8 mouse cellular contexts compared by ENCODE assay signal in the genomic region with DNA sequence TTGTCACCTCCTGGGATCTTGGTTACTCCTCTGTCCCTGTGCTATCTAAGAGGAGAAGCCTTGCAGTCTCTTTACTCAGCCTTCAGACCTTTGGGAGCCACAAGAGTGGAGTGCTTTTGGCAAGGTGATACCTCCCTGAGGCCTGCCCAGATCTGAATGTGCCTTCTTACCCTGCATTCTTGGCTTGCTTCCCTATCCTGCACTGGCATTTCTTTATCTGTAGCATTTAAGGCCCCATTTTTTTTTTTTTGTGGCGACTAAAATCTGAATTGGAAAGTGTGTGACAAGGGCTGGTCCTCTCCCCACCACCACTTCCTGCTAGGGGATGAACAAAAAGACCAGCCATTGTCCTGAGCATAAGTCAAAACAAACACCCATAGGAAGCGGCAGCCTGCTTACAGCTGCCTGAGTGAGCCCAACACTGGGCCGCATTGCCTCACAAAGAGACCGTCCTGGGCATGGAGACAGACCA.
DNase-seq lines count a peak whose midpoint lies in the region; ATAC-seq lines count a peak whose summit lies in the region.

No protein-coding gene starts in this region.

- peaks cover 16% of the 10 kb centered on the region; the same call in 1 of the 2 replicates for H3K4me1 ChIP-seq in neural tube, embryonic 11.5 days (ENCODE audit: control insufficient read depth, insufficient read depth, low read length)
- peaks cover 55% of the 10 kb centered on the region for H3K4me1 ChIP-seq in forebrain, embryonic 12.5 days
- peaks cover 56% of the 10 kb centered on the region for H3K4me1 ChIP-seq in hindbrain, embryonic 15.5 days (replicated peaks)
- peaks cover 17% of the 10 kb centered on the region for H3K4me1 ChIP-seq in liver, embryonic 16.5 days (ENCODE audit: control insufficient read depth, low read depth, low read length)

- H3K4me3 ChIP-seq in neural tube, embryonic 11.5 days (ENCODE audit: low read depth, low read length): no peak overlapping the region
- H3K4me3 ChIP-seq in forebrain, embryonic 12.5 days (replicated peaks): no peak overlapping the region
- H3K4me3 ChIP-seq in hindbrain, embryonic 15.5 days: no peak overlapping the region
- H3K4me3 ChIP-seq in liver, embryonic 16.5 days (ENCODE audit: low read depth, low read length): no peak overlapping the region

- 27% methylated on average over 4 of the region's 4 CpGs for WGBS in neural tube, embryonic 11.5 days
- 7% methylated on average over 4 of the region's 4 CpGs for WGBS in forebrain, embryonic 12.5 days
- WGBS in hindbrain, embryonic 15.5 days: 19% methylated on average over 4 of the region's 4 CpGs
- WGBS in liver, embryonic 16.5 days (ENCODE audit: insufficient replicate concordance): 39% methylated on average over 4 of the region's 4 CpGs

- intact Hi-C loops in left cerebral cortex, postnatal 4 days (cut with DNase I): no loop called here

- DNase-seq in neural tube, embryonic 11.5 days (ENCODE audit: low spot score): peak; percentile 25
- DNase-seq in neural tube, embryonic 10.5 days (ENCODE audit: extremely low spot score, low spot score): no peak
- DNase-seq in skeletal muscle tissue, adult 2 months (ENCODE audit: low read depth, low spot score): peak; percentile 18
- DNase-seq in left cerebral cortex, postnatal 4 days: no peak

- no peaks in the 10 kb centered on the region for H3K9me3 ChIP-seq in neural tube, embryonic 11.5 days (ENCODE audit: control insufficient read depth, low read length)
- no peaks in the 10 kb centered on the region for H3K9me3 ChIP-seq in forebrain, embryonic 12.5 days
- H3K9me3 ChIP-seq in hindbrain, embryonic 15.5 days: no peaks in the 10 kb centered on the region
- no peaks in the 10 kb centered on the region for H3K9me3 ChIP-seq in liver, embryonic 16.5 days (replicated peaks; ENCODE audit: control insufficient read depth, low read length)

- ATAC-seq in neural tube, embryonic 11.5 days (ENCODE audit: insufficient read depth, low FRiP score, low TSS enrichment): peak; percentile 29
- peak; percentile 36 for ATAC-seq in forebrain, embryonic 12.5 days (ENCODE audit: low FRiP score)
- ATAC-seq in hindbrain, embryonic 15.5 days (ENCODE audit: low FRiP score, low read depth): peak; percentile 32; the same call in 1 of the 2 replicates
- peak; percentile 49; the same call in 1 of the 2 replicates for ATAC-seq in liver, embryonic 16.5 days (ENCODE audit: low read depth)
- no peak for ATAC-seq in monocyte, adult 5-6 weeks (replicated peaks; ENCODE audit: insufficient number of reproducible peaks, low FRiP score, low TSS enrichment, poor library complexity, severe bottlenecking)

- peak overlapping the region; percentile 81 for H3K27ac ChIP-seq in neural tube, embryonic 11.5 days (ENCODE audit: low read depth, low read length)
- H3K27ac ChIP-seq in forebrain, embryonic 12.5 days: peak overlapping the region; percentile 91
- peak overlapping the region; percentile 76 for H3K27ac ChIP-seq in hindbrain, embryonic 15.5 days (replicated peaks)
- H3K27ac ChIP-seq in liver, embryonic 16.5 days (ENCODE audit: low read length): 0 out of 2 replicates have a peak overlapping the region, but pooled peaks have one; percentile 12

- no peaks in the 10 kb centered on the region for H3K36me3 ChIP-seq in neural tube, embryonic 11.5 days (ENCODE audit: control insufficient read depth, insufficient read depth, low read length)
- no peaks in the 10 kb centered on the region for H3K36me3 ChIP-seq in forebrain, embryonic 12.5 days (replicated peaks)
- no peaks in the 10 kb centered on the region for H3K36me3 ChIP-seq in hindbrain, embryonic 15.5 days
- H3K36me3 ChIP-seq in liver, embryonic 16.5 days (ENCODE audit: control insufficient read depth, insufficient read depth): no peaks in the 10 kb centered on the region

- H3K9ac ChIP-seq in neural tube, embryonic 11.5 days (ENCODE audit: low read length): peak overlapping the region; percentile 31; the same call in 1 of the 2 replicates
- peak overlapping the region; percentile 42; the same call in 1 of the 2 replicates for H3K9ac ChIP-seq in forebrain, embryonic 12.5 days
- H3K9ac ChIP-seq in hindbrain, embryonic 15.5 days: no peak overlapping the region
- H3K9ac ChIP-seq in liver, embryonic 16.5 days (ENCODE audit: low read depth, low read length): no peak overlapping the region

- H3K4me2 ChIP-seq in neural tube, embryonic 11.5 days (ENCODE audit: low read depth): no peak overlapping the region
- H3K4me2 ChIP-seq in forebrain, embryonic 12.5 days: peak overlapping the region; percentile 32
- no peak overlapping the region for H3K4me2 ChIP-seq in hindbrain, embryonic 15.5 days
- peak overlapping the region; percentile 45; the same call in 1 of the 2 replicates for H3K4me2 ChIP-seq in liver, embryonic 16.5 days (ENCODE audit: low read depth, low read length)

- H3K27me3 ChIP-seq in neural tube, embryonic 11.5 days (ENCODE audit: control insufficient read depth, insufficient read depth, low read length): no peaks in the 10 kb centered on the region
- H3K27me3 ChIP-seq in forebrain, embryonic 12.5 days: no peaks in the 10 kb centered on the region
- H3K27me3 ChIP-seq in hindbrain, embryonic 15.5 days: no peaks in the 10 kb centered on the region
- H3K27me3 ChIP-seq in liver, embryonic 16.5 days (ENCODE audit: control insufficient read depth, insufficient read depth, low read depth, low read length): peaks cover 9% of the 10 kb centered on the region; the same call in 1 of the 2 replicates

Comparison
In these comparisons a context has a peak if more than half of its experiments do, and no peak if none do; other contexts are left out.
1. DNase-seq: peak in neural tube, embryonic 11.5 days (single experiment) and skeletal muscle tissue, adult 2 months (single experiment); none in neural tube, embryonic 10.5 days (single experiment) and left cerebral cortex, postnatal 4 days (single experiment).
2. H3K27ac ChIP-seq: peak in every context shown above with its lines; median percentile 91 in forebrain, embryonic 12.5 days; 81 in neural tube, embryonic 11.5 days; 76 in hindbrain, embryonic 15.5 days; 12 in liver, embryonic 16.5 days.
3. H3K4me2 ChIP-seq: peak in forebrain, embryonic 12.5 days (single experiment) and liver, embryonic 16.5 days (single experiment); none in neural tube, embryonic 11.5 days (single experiment) and hindbrain, embryonic 15.5 days (single experiment).
4. H3K9ac ChIP-seq: peak in neural tube, embryonic 11.5 days (single experiment) and forebrain, embryonic 12.5 days (single experiment); none in hindbrain, embryonic 15.5 days (single experiment) and liver, embryonic 16.5 days (single experiment).